Mouse (Mus musculus) activated CD4-positive, CD25-positive, alpha-beta regulatory T cell (primary cell): ENCODE results near the gene Gdf11. TPM values are rescaled to one million over a fixed set of nuclear protein-coding genes. Genes with fewer than 3 reads are reported as not detected.

Source experiments
- polyA plus RNA-seq, 2 experiments: library from polyadenylated mRNA; unstranded; fragments of 100-300 nt; shearing (Covaris generic); gene quantifications; one replicate each; pipeline ENCODE4 v1.2.1; 2017

Gdf11 gene
- 1 to 10 TPM; 3.8 to 3.9 TPM for polyA plus RNA-seq

GRCm38 (mm10) chr10:128891296-128892094 is at the start of gene Gdf11:
TSS of gene Gdf11 (minus strand) at chr10:128891718.

DNA sequence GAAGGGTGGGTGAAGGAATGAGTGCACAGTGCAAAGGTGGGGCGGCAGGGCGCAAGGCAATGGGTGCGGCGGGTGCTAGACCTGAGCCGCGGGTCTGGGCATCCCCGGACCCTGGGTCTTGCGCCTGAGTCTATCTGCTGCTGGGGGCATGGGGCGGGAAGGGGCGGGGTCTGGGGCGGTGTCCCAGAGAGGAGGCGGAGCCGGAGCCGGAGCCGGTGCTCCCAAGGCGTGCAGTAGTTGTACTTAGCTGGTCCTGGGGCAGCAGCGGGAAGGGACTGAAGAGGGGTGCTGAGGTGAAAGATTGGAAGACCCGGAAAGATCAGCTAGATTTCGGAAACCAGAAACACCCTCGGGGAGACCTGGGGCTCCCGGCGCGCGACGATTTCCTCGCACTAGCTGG is 42.1 kb upstream of the Gdf11 start, which contains the start of gene Itga7:
TSS of gene Itga7 (plus strand) at position 245 of the 400 bp plus-strand sequence.

GRCm38 (mm10) chr10:128923935-128924334 is 32.4 kb upstream of the Gdf11 start, which contains the start of gene Bloc1s1:
TSS of gene Bloc1s1 (minus strand) at chr10:128924035.

GRCm38 (mm10) chr10:128922822-128923012 is 31.2 kb upstream of the Gdf11 start, which contains the start of gene Rdh5:
TSS of gene Rdh5 (minus strand) at chr10:128922888.

GRCm38 (mm10) chr10:128900698-128901097 is 9.2 kb upstream of the Gdf11 start, which contains the start of gene Cd63:
TSS of gene Cd63 (plus strand) at chr10:128900989.

Other genes with a start within 250 kb of the Gdf11 start
- 10 to 100 TPM; 77.6 to 81.2 TPM for gene Ikzf4, start 245.7 kb downstream of the Gdf11 start, polyA plus RNA-seq
- gene Suox, start 217.6 kb downstream of the Gdf11 start, polyA plus RNA-seq: 10 to 100 TPM; 45.6 to 47.3 TPM
- gene Rab5b, start 195.5 kb downstream of the Gdf11 start, polyA plus RNA-seq: 10 to 100 TPM; 36.9 to 40.5 TPM
- gene Pmel, start 187.5 kb downstream of the Gdf11 start, polyA plus RNA-seq: 1 to 10 TPM; 3.4 to 6.2 TPM
- gene Cdk2, start 186.7 kb downstream of the Gdf11 start, polyA plus RNA-seq: 10 to 100 TPM; 42.5 to 47.5 TPM
- gene Dgka, start 146.9 kb downstream of the Gdf11 start, polyA plus RNA-seq: 100 to 1,000 TPM; 586 to 621 TPM
- 10 to 100 TPM; 40.9 to 52.5 TPM for gene Pym1, start 143.8 kb downstream of the Gdf11 start, polyA plus RNA-seq
- under 1 TPM; 0.43 to 0.45 TPM for gene Mmp19, start 100.8 kb downstream of the Gdf11 start, polyA plus RNA-seq
- gene Dnajc14, start 87.7 kb downstream of the Gdf11 start, polyA plus RNA-seq: 10 to 100 TPM; 67.6 to 90.9 TPM
- 1 to 10 TPM; 2.8 to 4.2 TPM for gene Tmem198b, start 87.3 kb downstream of the Gdf11 start, polyA plus RNA-seq
- gene Sarnp, start 74.4 kb downstream of the Gdf11 start, polyA plus RNA-seq: 100 to 1,000 TPM; 141 to 143 TPM
- 10 to 100 TPM; 55.1 to 69.2 TPM for gene Ormdl2, start 70.1 kb downstream of the Gdf11 start, polyA plus RNA-seq
- 1 to 10 TPM; 2.9 to 7.2 TPM for gene Cd63, start 9.3 kb upstream of the Gdf11 start, polyA plus RNA-seq
- gene Rdh5, start 31.2 kb upstream of the Gdf11 start, polyA plus RNA-seq: 10 to 100 TPM in 1 of 2 experiments, 1 to 10 TPM in 1; 9.4 to 10.6 TPM
- 100 to 1,000 TPM; 211 to 212 TPM for gene Bloc1s1, start 32.3 kb upstream of the Gdf11 start, polyA plus RNA-seq
- 10 to 100 TPM; 10.4 to 15.0 TPM for gene Itga7, start 42.1 kb upstream of the Gdf11 start, polyA plus RNA-seq
- under 1 TPM in 1 of 2 experiments, not detected in 1; 0.33 TPM for gene Mettl7b, start 69.3 kb upstream of the Gdf11 start, polyA plus RNA-seq
- gene Olfr9, start 97.7 kb upstream of the Gdf11 start, polyA plus RNA-seq: not detected
- not detected for gene Olfr763, start 119.1 kb upstream of the Gdf11 start, polyA plus RNA-seq
- gene Olfr764-ps1, start 148.2 kb upstream of the Gdf11 start, polyA plus RNA-seq: under 1 TPM in 1 of 2 experiments, not detected in 1; 0.16 TPM
- gene Olfr765, start 158.3 kb upstream of the Gdf11 start, polyA plus RNA-seq: not detected
- not detected for gene Olfr766-ps1, start 177.3 kb upstream of the Gdf11 start, polyA plus RNA-seq
- gene Olfr767, start 191.2 kb upstream of the Gdf11 start, polyA plus RNA-seq: under 1 TPM in 1 of 2 experiments, not detected in 1; 0.02 TPM
- gene Olfr768, start 207.7 kb upstream of the Gdf11 start, polyA plus RNA-seq: not detected
- gene Olfr769, start 226.1 kb upstream of the Gdf11 start, polyA plus RNA-seq: under 1 TPM in 1 of 2 experiments, not detected in 1; 0.11 TPM
- not detected for gene Olfr770, start 247.3 kb upstream of the Gdf11 start, polyA plus RNA-seq